Mouse (Mus musculus) cerebellum, postnatal 25 days (tissue): ENCODE measurements around the gene 1810046K07Rik.

Source experiments
- DNase-seq, 2 experiments: peaks; one replicate each; pipeline ENCODE4 v3.0.0; 2021; ENCODE audit warnings: mixed read lengths in 2 of 2

Gene 1810046K07Rik

DNA sequence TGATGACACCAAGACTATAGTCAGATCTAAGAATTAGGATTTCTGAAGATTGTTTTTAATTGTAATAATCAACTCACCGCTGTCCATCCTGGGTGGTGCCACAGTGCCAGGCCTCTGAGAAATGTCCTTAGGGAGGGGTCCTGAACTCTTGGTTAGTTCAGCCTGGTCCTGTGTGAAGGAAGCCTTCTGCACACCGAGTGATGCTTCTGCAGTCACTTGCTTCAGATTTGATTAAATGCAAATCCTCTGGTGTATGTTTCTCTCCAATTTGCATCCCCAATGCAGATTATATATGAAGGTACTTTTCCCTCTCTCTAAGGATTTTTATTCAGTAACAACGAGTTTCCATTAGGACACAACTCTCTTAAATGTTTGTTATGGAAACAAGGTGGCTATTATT, at the start of gene 1810046K07Rik:
Gene 1810046K07Rik, minus strand, starts transcription at position 187 of the 400 bp plus-strand sequence.
- DNase-seq = no peak

DNA sequence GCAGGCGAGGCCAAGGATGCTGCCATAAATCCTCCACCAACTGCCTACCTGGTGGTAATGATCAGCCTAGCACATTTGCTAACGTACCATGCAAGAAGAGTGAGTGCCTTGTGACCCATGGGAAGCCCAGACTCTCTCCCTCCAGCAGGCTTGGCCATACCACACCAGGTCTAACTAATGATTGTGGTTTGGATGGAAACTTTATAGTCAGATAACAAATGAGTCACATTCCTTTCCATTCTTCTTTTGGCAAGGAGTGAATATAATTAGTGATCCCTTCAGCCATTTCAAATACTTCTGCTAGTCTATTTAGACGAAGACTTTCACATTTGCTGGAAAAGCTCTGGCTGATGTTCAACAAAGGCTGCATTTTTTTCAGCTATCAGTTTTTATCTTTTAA, 40.8 kb upstream of the 1810046K07Rik start:
- no peak for DNase-seq

DNA sequence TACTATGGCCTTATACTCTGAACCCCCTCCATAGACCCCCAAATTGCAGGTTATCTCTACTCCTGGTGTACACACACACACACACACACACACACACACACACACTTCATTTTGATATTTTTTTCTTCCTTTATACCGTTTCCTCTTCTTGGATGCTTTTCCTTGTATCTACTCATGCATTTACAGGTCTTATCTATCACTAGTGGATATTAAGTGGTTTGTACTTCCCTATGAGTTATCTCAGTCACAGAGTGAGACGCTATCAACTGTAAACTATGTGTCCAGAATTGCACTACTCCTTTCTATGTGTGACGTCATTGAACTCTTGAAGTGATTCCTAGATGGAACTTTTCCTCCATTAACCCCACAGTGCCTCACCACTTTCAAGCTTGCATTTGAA, 38.4 kb upstream of the 1810046K07Rik start:
- no peak for DNase-seq

DNA sequence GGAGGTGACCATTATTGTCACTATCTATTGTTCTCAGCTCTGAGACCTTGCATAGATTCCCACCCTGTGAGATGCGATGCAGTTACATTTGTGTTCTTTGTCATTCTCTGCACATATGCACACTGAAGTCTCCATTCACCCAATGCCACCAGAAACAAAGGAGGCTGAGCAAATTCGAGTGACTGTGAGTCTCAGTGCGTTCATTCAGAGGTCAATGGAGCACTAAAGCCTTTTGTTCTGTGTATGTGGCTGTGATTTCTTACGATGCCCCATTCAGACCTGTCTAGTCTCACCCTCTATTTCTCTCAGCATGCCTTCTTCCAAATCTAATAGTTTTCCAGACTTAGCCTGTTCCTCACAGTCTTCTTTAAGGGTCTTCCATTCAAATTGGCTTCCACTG, 35.3 kb upstream of the 1810046K07Rik start:
- DNase-seq = no peak

DNA sequence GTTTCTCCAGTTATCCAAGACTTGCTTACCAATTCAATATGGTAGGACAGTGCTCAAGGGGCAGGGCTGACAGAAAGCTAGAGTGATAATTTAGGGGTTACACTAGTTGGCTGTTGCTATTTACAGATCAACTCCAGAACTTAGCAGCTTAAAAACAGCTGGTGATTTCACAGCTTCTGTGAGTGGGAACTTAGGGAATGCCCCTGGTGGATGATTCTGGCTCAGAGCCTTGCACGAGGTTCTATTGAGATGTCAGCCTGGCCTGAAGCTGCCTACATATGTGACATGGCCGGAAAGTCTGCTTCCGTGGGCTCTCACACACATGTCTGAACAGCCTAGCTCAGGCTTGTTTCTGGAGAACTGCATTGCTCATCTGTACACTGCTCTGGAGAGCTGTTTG, 24.8 kb upstream of the 1810046K07Rik start:
- no peak for DNase-seq

DNA sequence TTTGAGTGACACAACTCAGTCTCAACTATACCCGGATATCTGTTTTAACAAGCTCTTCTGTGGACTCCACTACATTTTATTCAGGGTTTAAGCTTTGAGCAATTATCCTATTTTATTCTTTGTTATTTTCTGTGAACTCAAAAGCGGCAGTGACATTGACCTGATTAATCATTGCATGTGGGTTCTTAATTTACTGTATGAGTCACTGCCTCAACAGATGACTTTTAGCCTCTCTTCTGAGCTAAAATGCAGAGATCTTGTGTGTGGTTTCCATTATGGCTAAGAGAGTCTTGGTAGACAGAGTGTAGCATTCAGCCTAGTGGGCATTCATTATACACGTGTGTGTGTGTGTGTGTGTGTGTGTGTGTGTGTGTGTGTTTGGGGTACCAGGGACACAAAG, 24.2 kb upstream of the 1810046K07Rik start:
- DNase-seq = no peak

DNA sequence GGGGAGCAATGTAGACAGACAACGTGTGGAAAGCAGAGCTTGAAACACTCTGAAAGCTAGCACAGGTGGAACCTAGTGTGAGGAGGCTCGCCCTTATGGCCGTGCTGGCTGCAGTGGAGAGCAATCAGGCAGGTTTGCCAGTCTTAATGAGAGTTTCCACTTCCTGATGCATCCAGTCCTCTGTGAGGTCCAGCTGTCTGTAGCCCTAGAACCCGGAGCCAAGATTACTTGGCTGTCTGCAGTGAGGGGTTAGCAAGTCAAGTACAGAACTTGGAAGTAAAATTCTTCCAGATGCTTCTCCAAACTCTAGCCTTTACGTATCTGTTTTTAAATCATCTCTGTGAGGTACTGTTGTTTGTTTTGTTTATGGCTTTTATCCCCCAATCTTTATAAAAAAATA, 20.7 kb upstream of the 1810046K07Rik start:
- no peak for DNase-seq

DNA sequence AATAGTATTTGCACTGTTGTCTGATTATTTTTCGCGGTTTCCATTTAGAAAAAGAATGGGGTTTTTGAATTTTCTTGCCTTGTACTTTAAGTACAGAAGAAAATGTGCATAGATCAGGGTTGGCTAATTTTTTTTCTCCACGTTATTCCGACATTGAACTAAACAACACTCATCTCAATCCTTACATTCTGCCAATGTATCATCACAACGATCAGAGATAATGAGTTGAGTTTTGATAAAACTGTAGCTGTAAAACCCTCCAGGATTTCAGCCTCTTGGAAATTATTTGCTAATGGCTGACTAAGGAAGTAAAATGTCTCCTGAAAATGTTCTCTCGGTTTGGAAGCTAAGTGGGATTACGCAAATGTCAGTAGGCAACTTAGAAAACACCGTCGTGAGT, 17.1 kb upstream of the 1810046K07Rik start:
- DNase-seq = no peak

DNA sequence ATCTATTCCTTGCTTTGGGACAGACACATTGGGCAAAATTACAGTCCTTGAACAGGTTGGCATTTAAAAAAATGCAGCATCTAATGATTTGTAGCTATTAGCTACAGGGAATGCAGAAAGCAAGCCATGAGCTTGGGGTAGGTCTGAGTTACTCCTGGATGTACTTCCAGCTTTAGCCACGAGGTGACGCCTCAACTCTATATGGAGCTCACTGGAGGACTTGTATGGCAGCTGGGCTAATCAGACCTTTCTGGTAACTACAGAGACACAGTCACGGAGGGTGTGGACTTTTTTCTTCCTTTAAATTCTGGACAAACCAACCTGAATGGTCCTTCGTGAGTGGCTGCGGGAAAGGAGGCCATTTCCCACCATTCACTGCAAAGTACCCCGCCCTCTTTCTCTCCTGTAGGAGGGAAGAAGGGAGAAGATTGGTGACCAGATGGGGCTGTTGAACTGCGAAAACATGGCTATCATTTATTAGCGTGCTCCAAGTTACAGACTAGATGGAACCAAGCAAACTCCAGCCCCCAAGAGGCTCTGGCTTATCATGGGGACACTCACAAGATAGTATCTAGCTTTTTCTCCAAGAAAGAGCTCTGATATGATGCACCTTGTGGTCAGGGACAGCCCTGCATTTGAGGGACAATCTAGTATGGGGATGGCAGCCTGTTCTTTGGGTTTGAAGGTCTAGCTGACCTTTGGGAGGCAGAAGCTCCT, 6.7 kb upstream of the 1810046K07Rik start:
- DNase-seq = peak; percentile 83 to 88

DNA sequence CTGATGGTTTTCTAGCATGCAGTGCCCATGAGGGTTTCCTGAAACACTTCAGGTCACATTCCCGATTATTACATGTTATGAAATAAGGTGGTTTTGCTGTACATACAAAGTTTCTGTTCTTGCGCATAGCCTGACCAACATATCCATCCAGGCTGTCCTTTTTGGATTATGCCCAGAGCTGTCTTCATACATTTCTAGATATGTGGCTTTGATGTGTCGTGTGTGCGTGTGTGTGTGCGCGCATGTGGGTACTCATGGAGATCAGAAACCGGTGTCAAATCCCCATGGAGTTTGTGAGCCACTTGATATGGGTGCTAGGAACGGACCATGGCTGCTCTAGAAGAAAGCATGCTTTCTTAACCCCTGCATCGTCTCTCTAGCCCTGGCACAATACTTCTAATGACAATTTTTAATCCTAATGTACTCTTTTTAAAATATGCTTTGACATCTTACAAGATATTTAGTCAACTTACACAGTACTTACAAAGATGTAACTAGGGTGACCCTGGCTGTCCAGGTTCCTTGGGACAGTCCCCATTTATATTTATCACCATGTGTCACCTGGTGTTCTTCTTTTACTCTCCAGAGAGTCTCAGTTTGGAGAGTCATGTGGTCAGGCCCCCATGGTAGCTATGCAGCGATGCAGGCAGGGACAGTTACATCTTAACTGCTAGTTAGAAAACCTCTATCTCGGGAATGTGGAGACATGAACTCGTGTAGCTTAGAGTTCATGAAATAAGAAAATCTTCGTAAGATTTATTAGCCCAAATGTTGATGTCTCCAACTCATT, 2.9 kb upstream of the 1810046K07Rik start:
- DNase-seq = no peak

DNA sequence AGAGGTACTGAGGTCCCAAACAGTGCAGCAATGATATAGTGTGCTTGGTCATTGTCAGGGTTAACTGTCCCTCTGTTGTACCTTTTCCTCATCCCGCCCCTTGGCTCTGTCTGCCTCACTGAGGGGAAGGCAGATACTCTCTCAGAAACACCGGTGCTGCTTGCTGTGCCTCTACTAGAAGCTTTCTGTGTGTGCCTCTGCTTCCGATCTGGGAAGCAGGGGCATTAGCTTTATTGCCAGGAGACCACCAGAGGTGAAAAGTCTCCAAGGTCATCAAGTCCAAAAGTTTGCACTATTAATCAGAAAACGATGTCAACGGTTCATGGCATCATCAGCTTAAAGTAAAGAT, 1.2 kb downstream of the 1810046K07Rik start:
- DNase-seq = no peak

DNA sequence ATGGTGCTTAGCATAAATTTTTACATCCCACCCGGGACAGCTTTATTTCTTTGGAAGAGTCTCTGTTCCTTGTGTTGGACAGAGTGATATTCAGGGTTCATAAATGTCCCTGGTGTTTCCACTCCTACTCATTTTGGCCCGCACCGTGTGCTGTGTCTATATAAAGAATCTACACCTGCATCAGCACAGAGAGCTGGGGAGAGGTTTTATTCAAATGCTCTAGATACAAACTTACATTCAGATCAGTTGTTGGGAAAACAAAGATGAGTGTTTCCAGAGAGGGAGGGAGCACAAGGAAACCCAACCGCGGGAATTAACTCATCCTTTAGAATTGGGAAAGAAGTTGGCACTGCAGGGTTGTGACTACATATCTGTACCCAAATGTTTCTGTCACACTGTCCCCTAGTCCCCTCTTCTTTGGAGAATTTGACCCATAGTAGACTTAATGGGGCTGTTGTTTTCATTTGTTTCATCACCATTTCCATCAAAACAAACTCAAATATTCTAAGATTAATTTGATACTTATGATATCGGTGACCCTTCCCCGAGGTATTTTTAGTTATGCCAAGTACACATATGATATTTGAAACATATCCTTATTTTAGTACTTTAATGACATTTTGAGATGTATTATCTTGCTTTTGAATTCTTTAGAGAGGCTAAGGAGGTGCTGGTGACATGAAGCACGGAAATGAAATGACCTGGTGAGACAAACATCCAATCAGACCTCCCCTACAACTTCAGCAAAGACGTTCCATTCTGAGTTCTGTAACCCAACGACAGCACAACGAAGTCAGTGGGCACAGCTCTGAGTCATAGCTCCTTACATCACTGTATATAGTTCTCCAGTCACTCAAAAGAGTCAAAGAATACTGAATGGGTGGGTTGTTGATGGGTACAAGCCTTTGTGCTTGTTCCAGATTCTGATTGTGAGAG, 1.8 kb downstream of the 1810046K07Rik start:
- no peak for DNase-seq

DNA sequence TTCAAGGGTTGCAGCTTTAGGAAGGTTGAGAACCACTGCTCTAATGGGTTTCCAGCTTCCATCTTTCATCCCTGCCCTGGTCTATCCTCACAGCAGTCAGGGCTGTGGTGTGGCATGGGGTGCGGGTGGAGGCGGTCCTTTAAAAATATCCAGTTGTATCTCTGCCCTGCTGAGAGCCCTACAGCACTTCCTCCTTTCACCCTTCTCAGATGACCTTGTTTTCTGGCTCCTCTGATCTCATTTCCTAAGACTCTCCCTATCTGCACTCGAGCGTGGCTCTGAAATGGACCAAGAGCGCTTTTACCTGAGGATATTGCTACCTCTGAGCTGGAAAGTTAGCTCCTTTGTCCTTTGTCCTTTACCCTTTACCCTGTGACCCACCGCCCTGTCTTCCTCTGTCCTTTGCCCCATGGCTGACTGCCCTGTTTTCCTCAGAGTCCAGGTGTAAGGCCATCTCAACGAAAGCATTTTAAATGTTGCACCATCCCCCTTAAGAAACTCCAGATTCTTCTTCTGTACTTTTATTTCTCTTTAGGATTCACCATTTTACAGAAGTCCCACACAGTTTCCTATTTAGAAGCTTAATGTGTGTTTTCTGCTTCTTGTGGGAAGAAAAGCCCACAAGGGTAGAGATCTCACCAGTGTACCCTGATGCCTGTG, 4.2 kb downstream of the 1810046K07Rik start:
- DNase-seq = no peak

DNA sequence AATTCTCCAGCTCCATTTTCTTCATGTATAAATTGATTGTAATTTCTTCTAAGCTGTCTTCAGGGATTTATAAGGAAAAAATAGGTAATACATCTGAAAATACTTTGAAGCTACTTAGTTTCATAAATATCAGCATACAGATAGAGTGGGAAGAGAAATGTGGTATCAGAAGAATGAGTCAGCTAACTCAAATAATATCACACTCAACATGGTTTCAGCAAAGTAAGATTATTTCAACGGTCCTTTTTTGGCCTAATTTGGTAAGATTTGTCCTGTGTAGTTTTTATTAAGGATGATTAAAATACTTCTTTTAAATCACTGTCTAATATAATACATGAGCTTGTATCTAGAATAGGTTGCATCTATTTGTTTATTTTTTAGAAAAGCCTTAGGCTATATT, 8.6 kb downstream of the 1810046K07Rik start:
- no peak for DNase-seq

DNA sequence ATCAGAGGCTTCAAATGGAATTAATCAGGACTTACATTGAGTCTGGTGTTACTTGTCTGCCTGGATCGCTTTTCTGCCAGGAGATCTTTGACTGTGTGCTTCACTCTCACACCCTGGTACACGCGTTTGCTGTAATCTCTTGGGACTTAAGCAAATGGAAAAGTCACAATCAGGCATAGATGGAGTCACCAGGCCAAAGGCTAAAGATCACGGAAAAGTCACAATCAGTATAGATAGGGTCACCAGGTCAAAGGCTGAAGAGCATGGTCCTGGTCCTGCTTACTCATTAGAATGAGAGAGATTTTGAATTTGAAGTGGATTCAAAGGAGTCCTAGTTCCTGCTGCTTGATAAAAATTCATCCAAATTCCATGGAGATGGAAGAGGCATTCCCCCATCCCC, 10.5 kb downstream of the 1810046K07Rik start:
- no peak for DNase-seq

DNA sequence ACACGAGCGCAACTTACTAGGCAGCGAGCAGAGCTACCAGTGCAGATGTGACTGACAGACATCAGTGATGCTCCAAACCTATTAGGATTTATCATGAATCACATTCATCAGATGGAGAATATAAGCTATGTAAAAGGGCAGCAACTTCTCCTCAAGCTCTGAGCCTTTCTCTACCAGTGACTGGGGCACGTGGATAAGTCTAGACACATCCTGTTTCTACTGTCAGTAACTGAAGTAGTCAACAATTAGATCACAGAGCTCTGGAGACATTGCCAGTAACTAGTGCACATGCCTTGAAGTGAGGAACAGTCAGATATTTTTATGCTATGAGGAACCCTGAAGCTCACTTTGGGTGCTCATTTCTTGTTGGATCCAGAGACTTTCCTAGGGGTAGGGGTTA, 11.4 kb downstream of the 1810046K07Rik start:
- DNase-seq = no peak

DNA sequence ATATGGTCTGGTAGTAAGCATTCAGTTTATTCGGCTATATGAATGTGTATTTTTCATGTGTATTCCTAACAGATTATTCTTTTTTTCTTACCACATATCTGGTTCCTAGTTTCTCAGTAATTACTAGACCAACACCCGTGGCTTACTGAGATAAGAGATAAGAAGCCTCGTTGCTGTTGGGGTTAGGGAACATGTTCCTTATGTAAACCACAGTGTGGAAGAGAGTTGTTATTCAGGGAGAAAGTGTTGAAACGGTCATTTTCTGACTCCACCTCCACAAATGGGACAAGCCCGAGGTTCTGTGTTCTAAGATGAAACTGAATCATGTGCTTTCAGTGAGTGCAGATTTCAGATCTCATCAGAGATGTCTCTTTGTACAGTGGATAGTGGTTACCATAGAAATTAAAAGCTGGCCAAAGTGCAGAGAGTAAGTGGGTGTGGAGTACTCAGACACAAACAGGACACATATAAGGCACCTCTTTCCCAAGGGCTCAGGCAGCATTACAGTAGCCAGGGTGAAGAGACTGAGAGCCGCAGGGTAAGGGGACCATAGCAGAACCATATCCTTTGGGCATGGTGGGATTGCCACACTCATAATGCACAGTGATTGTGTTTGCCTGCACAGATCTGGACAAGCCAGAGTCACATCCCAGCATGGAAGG, 13.2 kb downstream of the 1810046K07Rik start:
- no peak for DNase-seq

DNA sequence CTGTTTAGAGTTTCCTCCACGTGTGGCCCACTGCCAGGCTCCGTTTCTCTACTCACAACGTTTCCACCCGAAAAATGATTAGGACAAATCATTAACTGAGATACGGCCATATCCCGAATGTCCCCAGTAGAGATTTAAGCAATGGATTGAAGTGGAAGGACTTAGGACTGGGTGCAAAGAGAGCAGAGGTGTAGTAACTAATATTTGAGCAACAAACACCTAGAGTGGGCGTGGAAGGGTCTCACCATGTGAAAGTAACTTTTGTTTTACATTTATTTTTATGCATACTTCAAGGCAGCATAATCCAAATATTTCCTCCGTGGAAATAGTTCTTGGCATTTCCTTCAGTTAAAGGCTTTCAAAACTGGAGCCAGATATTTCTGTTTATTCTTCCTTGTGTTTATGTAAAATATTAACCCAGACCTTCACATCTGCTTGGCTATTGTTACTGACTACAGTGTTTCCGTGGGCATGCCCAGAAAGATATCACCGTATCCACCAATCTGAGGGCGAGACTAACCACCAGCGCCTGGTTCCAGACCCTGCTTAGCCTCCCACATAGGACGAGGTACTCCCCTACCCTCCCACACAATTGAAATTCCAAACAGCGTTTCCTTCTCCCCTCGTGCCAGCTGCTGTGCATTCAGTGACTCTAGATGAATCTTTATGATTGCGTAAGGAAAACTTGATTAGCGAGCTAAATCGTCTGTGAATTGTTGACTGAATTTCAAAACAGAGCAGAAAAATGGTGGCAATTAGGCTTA, 16.0 kb downstream of the 1810046K07Rik start:
- no peak for DNase-seq

DNA sequence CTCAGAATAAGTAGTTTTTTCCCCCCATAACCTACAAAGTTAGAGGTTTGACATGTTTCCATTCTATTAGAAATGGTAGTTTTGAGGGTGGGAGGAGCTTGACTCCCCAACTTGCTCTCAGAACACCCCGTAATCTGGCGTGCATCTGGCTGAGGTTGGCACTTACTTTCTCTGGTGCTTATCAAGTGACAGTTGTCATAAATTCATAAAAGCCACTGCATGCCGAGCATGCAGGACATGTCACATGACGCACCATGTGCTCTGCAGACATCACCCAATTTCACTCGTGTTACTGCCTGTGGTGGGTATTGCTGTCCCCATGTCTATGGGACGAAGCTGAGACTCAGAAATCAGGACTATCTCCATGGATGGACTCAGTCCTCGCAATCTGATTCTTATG, 18.2 kb downstream of the 1810046K07Rik start:
- DNase-seq = no peak

DNA sequence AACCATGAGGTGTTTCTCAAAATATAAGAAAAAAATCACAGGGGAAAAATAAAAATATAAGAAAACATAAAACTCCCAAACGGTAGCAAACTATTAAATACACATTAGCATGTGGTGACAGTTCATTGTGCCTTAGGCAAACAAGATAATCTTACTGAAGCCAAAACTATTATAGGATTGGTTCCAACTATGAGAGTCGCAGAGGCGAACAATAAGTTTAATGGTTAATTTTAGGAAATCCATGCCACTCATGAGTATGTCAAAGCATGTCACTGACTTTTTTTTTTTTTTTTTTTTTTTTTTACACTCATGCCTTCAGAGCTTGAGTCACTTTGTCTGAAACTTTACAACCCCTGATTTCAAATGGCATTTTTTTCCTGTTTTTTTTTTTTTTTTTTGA, 22.4 kb downstream of the 1810046K07Rik start:
- no peak for DNase-seq

DNA sequence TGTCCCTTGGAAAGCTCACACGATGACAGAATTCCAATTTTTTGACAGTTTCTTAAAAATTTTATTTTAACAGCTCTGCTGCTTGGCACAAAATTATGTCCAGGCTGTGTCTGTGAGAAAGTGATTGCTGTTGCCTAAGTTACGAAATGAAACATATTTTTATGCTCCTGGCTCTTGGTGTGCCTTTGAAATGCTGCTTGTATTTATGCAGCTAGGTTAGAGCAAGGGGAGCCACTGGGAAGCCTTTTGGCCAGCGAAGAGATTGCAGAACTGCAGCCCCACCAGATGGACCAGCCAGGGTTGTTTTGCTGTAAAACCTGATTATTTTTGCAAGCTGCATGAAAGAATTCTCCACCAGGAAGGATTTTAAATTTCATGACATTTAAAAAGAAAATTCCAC, 23.6 kb downstream of the 1810046K07Rik start:
- peak in 1 of 2 experiments; percentile 6 for DNase-seq
